Mouse (Mus musculus): ENCODE results near the gene Ccdc88c.

DNA sequence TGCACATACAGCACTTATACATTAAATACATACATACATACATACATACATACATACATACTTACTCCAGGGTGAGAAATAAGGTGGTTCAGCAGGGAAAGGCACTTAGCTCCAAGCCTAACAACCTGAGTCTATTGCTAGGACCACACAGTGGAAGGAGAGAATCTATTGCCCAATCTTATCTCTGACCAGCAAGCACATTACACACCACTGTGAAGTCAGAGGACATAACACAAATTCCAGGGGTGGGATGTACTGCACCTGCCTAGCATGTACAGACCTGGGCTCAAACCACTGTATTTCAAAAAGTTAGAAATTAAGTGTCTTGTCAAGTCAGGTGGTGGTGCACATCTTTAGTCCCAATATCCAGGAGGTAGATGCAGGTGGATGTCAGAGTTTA, 49.1 kb upstream of the Ccdc88c start:
- TF ChIP-seq EP300 (IDR thresholded peaks at IDR 0.05; ENCODE audit: insufficient read depth, low read depth, low read length), result no peak
- TF ChIP-seq POLR2A (IDR thresholded peaks at IDR 0.05; ENCODE audit: insufficient read depth, low read depth, low read length), result no peak

Data from heart, adult 2 months (tissue).